Mouse (Mus musculus) spleen, adult 2 months (tissue): ENCODE measurements around the gene G3bp2.

Experiments used
- CTCF ChIP-seq: fragments of 200-500 bp; IDR thresholded peaks from 2 replicates; pipeline ENCODE4 v1.5.1; 2011; ENCODE audit warnings: mild to moderate bottlenecking, inconsistent platforms; ENCODE audit not compliant: insufficient read depth, insufficient read length, insufficient replicate concordance; ENCODE audit errors: extremely low read depth
- POLR2A ChIP-seq: fragments of 200-500 bp; IDR thresholded peaks from 2 replicates; pipeline ENCODE4 v1.6.1; 2011; ENCODE audit warnings: low read depth, low read length, inconsistent platforms

GRCm38 (mm10) chr5:92050419-92050818 lies 33.1 kb downstream of the G3bp2 start:
- TF ChIP-seq CTCF (no peak), POLR2A (no peak)
